Mouse (Mus musculus) CD8-positive naive resting alpha-beta T cell, adult 2 months (primary cell): ENCODE data around the gene Sulf2.
A peak's percentile ranks its signal among the peaks of the same experiment; 100 is the strongest.

Source experiments
- DNase-seq, 2 experiments: peaks; one replicate each; pipeline ENCODE4 v3.0.0; 2022; ENCODE audit warnings: low read depth in 2 of 2, low spot score in 2 of 2

Sulf2 gene

DNA sequence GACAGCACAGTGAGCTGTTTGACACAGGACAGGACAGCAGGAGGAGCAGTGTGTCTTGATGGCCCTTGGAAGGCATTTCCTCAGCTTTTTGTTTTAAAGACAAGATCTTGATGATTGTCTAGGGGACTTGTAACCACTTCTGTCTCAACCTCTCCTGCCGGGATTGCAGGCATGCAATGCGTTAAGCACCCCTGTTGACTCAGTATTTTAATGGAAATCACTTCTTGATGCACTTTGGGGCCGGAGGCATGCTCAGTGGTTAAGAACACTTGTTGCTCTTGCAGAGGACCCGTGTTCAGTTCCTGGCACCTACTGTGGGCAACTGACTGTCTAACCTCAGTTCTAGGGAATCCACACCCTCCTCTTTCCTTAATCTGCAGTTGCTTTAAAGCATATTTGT is 89.0 kb downstream of the Sulf2 start:
- DNase-seq, result no peak

- DNase-seq, result no peak
Observed at GRCm38 (mm10) chr2:166062431-166062830, 93.0 kb downstream of the Sulf2 start.

GRCm38 (mm10) chr2:166062008-166062407 is 93.5 kb downstream of the Sulf2 start:
- DNase-seq, result no peak

GRCm38 (mm10) chr2:166059684-166060423 is 95.6 kb downstream of the Sulf2 start:
- peak in 1 of 2 experiments; percentile 41 for DNase-seq

DNA sequence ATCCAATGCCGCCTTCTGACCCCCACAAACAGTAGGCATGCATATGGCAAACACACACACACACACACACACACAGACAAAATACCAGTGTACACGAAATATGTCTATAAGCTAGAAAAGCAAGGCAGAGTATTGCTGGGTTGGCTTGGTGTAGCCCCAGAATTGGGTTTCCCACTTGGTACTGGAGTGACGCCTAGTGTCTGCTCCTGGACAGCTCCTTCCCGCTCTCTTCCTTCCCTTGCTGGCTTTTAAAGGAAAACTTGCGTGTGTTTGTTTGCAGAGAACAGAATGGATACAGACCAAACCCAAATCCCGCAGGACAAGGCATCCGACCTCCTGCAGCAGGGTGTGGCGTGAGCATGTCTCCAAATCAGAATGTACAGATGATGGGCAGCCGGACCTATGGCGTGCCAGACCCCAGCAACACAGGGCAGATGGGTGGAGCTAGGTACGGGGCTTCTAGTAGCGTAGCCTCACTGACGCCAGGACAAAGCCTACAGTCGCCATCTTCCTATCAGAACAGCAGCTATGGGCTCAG is 101.4 kb downstream of the Sulf2 start:
- DNase-seq, result no peak

DNA sequence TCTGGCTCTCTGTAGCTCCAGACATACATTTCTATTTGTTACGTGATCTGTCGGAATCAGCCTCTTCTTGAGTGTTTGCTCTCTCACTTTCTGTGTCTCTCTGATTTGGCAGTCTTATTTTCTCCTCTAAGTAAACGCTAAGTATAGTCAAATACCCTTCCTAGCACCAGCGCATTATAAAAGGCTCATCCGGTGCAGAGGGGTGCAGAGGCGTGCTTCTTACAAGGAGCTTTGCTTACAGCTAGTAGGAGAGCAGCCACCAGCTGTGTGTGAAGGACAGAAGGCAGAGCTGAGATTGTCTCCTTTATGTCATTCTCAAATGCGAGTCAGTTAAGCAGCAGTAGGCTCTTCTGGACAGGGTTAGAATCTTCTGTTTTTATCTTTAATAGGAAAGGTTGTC is 103.5 kb downstream of the Sulf2 start:
- no peak for DNase-seq

- no peak for DNase-seq
Observed at GRCm38 (mm10) chr2:166051421-166051820, 104.0 kb downstream of the Sulf2 start.

GRCm38 (mm10) chr2:166048852-166049251 is 106.6 kb downstream of the Sulf2 start:
- no peak for DNase-seq

DNA sequence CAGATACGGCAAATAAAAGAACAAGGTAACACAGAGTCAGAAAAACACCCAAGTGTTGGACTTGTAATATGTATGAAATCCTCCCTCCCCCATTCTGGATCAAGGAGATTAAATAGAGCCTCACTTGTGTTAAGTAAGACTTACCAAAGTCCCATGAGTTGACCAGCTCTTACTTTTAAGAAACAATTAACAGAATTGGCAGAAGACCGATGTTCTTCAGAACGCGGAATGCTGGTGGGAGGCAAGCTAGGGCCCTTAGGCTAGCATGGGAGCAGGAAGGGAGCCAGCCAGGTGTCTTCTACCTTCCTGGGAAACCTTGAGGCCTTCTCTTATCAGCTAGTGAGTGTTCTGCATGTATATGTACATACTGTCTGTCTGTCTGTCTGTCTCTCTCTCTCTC is 107.5 kb downstream of the Sulf2 start:
- DNase-seq, result no peak

GRCm38 (mm10) chr2:166045549-166046501 is 109.6 kb downstream of the Sulf2 start:
- DNase-seq, result peak in 1 of 2 experiments; percentile 29

DNA sequence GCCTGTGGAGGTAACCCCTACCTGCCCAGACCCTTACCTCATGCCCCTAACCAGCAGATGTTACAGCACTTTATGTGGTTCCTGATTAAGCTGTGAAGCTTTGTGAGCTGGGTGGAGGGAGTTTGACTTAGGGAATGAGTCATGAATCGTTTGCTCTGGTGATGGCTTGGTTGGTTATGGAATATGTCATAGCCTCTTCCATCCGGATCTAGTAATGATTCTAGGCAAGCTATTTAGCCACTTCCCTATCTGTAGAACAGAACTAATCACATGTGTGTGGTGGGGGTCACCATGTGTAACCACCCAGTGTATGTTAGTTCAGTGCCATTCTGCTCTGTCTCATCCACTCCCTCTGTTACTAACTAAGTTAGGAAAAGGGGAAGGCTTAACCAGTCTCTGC is 110.5 kb downstream of the Sulf2 start:
- no peak for DNase-seq

GRCm38 (mm10) chr2:166042542-166042941 is 112.9 kb downstream of the Sulf2 start:
- no peak for DNase-seq

DNA sequence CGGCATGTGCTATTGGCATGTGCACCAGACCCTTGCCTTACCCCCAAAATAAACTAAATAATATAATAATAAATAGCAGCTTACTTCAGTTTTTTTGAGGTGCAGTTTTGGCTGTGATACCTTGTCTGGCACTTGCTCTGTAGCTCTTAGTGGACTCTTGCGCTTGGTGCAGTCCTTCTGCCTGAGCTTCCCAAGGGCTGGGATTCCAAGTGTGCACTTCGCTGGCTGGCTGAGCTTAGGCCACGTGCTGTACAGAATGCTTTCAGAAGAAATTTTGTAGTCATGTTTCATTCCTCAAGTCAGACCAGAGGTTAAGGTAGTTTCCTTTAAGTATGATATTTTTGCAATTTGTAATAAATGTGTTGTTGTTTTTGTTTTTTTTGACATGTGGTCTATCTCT is 115.8 kb downstream of the Sulf2 start:
- DNase-seq, result no peak

- DNase-seq, result peak; percentile 69 to 80
Observed at GRCm38 (mm10) chr2:166035725-166036124, 119.7 kb downstream of the Sulf2 start.

DNA sequence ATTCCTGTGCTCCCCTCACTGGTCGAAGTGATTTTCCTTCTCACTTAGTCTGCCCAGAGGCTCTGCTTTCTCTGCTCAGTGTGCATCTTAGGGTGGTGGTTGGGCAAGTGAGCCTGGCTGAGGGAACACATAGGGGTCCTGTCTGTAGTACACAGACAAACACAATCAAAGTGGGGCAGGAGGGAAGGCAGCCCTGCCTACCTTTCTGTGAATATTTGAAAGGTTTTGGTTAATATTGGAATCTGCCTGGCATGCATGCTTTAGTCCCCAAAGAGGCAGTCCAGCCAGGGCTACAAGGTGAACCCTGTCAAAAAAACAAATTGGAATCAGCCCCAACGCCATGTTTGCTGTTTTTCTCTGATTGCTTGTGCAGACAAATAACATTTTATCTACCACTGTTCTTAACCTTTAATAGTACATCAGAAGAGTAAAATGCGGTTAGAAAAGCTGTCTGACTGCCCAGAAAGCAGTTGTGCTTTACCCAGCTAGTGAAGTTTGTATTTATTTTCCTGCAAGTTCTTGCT is 120.4 kb downstream of the Sulf2 start:
- DNase-seq, result no peak

- DNase-seq, result no peak
Observed at GRCm38 (mm10) chr2:166032628-166033027, 122.8 kb downstream of the Sulf2 start.

- peak in 1 of 2 experiments; percentile 21 for DNase-seq
Observed at GRCm38 (mm10) chr2:166031120-166031929, 124.1 kb downstream of the Sulf2 start.

DNA sequence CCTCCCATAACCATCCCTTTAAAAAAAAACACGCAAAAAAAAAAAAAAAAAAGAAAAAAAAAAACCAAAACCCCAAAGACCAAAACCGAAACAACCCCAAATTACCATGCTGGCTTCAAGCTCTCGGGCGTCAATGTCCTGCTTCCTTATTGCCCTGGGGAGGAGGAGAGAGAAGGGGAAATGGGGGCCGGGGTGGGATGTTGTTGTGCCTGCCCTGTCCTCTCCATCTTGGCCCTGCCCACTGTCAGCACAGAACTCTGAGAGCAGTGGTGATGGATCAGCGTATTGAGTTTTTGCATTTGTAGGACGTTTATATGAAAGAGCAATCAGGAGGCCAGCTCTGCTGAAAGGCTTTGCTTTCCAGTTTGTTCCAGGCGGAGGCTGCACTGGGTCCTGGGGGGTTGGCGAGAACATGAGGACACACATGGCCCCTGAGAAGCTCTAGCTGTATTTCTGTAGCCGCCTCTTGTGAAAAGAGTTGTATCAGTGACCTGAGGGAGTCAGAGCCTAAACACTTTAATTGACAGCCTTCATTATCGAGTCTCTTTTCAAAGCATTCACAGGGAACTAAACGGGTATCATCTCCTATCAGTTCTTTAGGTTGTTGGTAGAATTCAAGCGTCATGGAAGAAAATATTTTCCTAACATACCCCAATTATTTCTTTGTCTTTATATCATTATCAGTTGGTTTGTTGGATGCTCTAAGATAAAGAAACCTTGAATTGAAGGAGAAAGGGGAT is 125.0 kb downstream of the Sulf2 start:
- DNase-seq, result no peak

GRCm38 (mm10) chr2:166029232-166029631 is 126.2 kb downstream of the Sulf2 start:
- no peak for DNase-seq

GRCm38 (mm10) chr2:166027834-166028233 is 127.6 kb downstream of the Sulf2 start:
- DNase-seq, result no peak
